Mouse (Mus musculus) intestine, embryonic 14.5 days (tissue): ENCODE results near the gene Rassf4. TPM values are rescaled to one million over a fixed set of nuclear protein-coding genes. Genes with fewer than 3 reads are reported as not detected.
"Not testable (repeated sequence)": the region's sequence is repeated elsewhere in the genome, so short reads cannot be mapped to it uniquely, and the experiment has no call there.

Source experiments
- ATAC-seq: fragments of 200-750 bp; cut with Nextera tagmentation; replicated peaks from 2 replicates; pipeline ENCODE4 v1.8.0; 2017; ENCODE audit warnings: low read depth, moderate number of reproducible peaks, moderate TSS enrichment, moderate library complexity; ENCODE audit not compliant: low FRiP score, low TSS enrichment
- DNase-seq: peaks from one replicate; pipeline ENCODE4 v3.0.0-alpha.2; 2018; ENCODE audit warnings: low spot score
- H3K27ac ChIP-seq: fragments of 300-500 bp; sonication (generic); 2 replicates; pipeline ENCODE4 v1.5.1; 2014; ENCODE audit warnings: low read depth, mild to moderate bottlenecking, control low read depth
- H3K27me3 ChIP-seq: fragments of 300-500 bp; sonication (generic); replicated peaks from 2 replicates; pipeline ENCODE4 v1.6.1; 2014; ENCODE audit warnings: low read length, control low read depth; ENCODE audit not compliant: control insufficient read depth, insufficient read depth
- H3K36me3 ChIP-seq: fragments of 300-500 bp; sonication (generic); 2 replicates; pipeline ENCODE4 v1.6.1; 2014; ENCODE audit warnings: low read length, control low read depth; ENCODE audit not compliant: control insufficient read depth, insufficient read depth
- H3K4me1 ChIP-seq: fragments of 300-500 bp; sonication (generic); replicated peaks from 2 replicates; pipeline ENCODE4 v1.6.1; 2014; ENCODE audit warnings: low read length, control low read depth, mixed read lengths; ENCODE audit not compliant: control insufficient read depth, insufficient read depth
- H3K4me2 ChIP-seq: fragments of 300-500 bp; sonication (generic); 2 replicates; pipeline ENCODE4 v1.6.1; 2014; ENCODE audit warnings: low read length
- H3K4me3 ChIP-seq: fragments of 300-500 bp; sonication (generic); 2 replicates; pipeline ENCODE4 v1.5.1; 2014; ENCODE audit warnings: low read depth, low read length, control low read depth, mixed read lengths
- H3K9ac ChIP-seq: fragments of 300-500 bp; sonication (generic); 2 replicates; pipeline ENCODE4 v1.6.1; 2014; ENCODE audit warnings: mild to moderate bottlenecking, low read length
- H3K9me3 ChIP-seq: fragments of 300-500 bp; sonication (generic); 2 replicates; pipeline ENCODE4 v1.6.1; 2016; ENCODE audit warnings: low read length, control low read depth; ENCODE audit not compliant: control insufficient read depth
- WGBS: fragments of 180-500 bp; shearing (Covaris S2); extraction: QIAGEN DNeasy Blood & Tissue Kit; methylation state at CpG from one replicate; pipeline ENCODE4 v1.1.7; 2014; 5-methylcytosine and 5-hydroxymethylcytosine counted together
- polyA plus RNA-seq: library from polyadenylated mRNA; unstranded; fragments of >200 nt; fragmentation: Nextera tagmentation; extraction: Ambion mirVana; gene quantifications from 2 replicates; pipeline ENCODE4 v1.2.1, GENCODE M21; 2014

The Rassf4 gene
- polyA plus RNA-seq, 1 experiment from 2014 or later: 12.6 TPM

DNA sequence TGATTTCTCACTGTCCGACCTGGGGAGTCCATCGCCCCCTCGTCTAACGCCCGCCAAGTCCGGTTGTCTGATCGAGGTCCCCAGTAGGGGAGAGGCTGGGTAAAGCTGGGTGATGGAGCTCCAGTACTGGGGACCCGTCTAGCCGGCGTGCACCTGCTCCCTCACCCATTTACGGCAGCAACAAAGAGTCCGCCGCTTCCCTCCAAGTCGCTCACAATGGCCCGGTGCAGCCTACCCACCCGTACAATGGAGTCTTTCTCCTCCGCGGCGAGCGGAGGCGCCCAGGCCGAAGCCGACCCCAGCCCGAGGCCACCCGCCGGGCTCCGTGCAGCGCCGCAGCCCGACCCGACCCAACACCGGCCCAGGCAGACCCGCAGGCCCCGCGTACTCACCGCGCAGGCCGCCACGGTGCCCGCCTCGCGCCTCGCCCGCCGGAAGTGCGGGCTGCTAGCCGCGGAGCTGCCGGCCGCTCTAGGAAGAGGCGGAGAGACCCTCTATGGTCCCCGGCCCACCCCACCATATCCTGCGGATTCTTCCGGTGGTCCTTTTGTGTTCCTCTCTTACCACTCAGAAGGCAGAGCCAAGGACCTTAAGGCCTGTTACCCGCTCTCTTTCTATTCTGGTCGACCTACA lies 45.1 kb downstream of the Rassf4 start, which contains the start of gene Zfp422:
Zfp422 (minus strand) TSS at position 461 of the 633 bp plus-strand sequence.
- ATAC-seq (peak; percentile 90), DNase-seq (peak; percentile 90)
- H3K9me3 ChIP-seq: no peaks in the 10 kb centered on the region
- peak within 1 kb of the TSS; percentile 94 for H3K9ac ChIP-seq
- H3K4me2 ChIP-seq: peak within 1 kb of the TSS; percentile 86
- H3K36me3 ChIP-seq: peaks cover 27% of the 10 kb centered on the region
- under 1% methylated on average over 54 of the region's 56 CpGs for WGBS
- peaks cover 6% of the 10 kb centered on the region; the same call in 1 of the 2 replicates for H3K4me1 ChIP-seq
- H3K27me3 ChIP-seq: no peaks in the 10 kb centered on the region
- peak within 1 kb of the TSS; percentile 80 for H3K27ac ChIP-seq
- peak within 1 kb of the TSS; percentile 81 for H3K4me3 ChIP-seq

DNA sequence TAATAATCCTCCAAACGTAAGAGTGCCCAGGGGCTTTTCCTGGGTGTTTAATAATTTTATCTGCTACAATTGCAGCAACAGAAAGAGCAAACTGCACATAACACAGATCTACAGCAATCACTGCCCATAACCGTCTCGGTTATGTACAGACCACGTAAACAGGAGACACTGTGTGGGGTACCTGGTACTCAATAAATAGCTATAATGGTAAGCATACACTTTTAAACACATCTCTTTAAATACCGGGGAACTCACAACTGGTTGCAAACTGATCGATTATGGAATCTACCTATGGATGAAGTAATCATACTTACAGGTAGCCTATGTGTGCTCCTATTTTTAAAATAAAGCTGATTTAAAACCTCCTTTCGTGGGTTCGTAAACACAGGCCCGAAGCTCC lies 45.7 kb downstream of the Rassf4 start:
- peak overlapping the region; percentile 81 for H3K4me3 ChIP-seq
- no peaks in the 10 kb centered on the region for H3K9me3 ChIP-seq
- H3K9ac ChIP-seq: peak overlapping the region; percentile 94
- DNase-seq: peak; percentile 51
- peaks cover 6% of the 10 kb centered on the region; the same call in 1 of the 2 replicates for H3K4me1 ChIP-seq
- H3K27me3 ChIP-seq: no peaks in the 10 kb centered on the region
- H3K36me3 ChIP-seq: peaks cover 27% of the 10 kb centered on the region
- no peak for ATAC-seq
- H3K27ac ChIP-seq: peak overlapping the region; percentile 80
- WGBS: 9% methylated on average over 9 of the region's 9 CpGs
- peak overlapping the region; percentile 86 for H3K4me2 ChIP-seq

DNA sequence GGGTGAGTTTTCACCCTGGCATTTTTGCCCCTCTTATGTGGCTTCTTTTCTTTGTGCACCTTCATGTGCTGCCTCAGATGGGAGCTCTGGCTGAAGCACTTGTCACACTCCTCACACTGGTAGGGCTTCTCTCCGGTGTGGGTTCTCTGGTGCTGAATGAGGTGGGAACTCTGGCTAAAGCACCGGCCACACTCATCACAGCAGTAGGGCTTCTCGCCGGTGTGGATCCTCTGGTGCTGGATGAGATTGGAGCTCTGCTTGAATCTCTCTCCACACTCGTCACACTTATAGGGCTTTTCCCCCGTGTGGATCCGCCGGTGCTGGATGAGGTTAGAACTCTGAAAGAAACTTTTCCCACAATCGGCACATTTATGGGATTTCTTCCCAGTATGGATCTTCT lies 47.3 kb downstream of the Rassf4 start:
- not testable (repeated sequence) for H3K27ac ChIP-seq, H3K4me1 ChIP-seq, H3K4me2 ChIP-seq, H3K9me3 ChIP-seq, ATAC-seq, H3K4me3 ChIP-seq, H3K9ac ChIP-seq, H3K27me3 ChIP-seq
- peaks cover 27% of the 10 kb centered on the region for H3K36me3 ChIP-seq
- peak; percentile 29 for DNase-seq
- 98% methylated on average over 9 of the region's 9 CpGs for WGBS

DNA sequence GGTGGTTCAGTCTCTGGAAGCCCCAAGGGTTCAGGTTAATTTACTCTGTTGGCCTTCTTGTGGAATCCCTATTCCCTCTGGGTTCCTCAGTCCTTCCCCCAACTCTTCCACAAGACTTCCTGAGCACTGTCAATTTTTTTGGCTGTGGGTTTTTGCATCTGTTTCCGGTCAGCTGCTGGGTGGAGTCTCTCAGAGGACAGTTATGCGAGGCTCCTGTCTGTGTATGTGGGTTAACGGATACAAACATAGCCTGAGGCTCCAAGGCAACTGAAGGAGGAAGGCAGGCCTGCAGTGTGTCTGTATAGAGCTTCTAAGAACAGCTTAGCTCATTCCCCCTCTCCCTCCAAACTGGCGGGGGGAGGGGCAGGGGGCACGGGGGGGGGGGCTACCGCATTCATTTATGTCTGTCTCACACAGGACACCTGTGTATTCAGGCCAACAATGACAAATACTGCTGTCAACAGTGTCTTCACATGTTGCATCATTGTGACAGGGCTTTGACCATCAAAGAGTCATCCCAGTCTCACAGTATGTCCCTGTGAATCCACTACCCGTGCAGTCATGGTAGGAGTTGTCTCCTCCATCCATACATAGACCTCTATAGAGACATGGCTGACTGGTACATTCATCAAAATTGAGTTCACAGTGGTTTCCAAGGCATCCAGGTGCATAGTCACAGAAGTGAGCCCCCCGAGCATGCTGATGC lies 52.3 kb downstream of the Rassf4 start:
- no peak overlapping the region for H3K4me3 ChIP-seq
- no peaks in the 10 kb centered on the region for H3K27me3 ChIP-seq
- H3K36me3 ChIP-seq: peaks cover 20% of the 10 kb centered on the region
- H3K4me2 ChIP-seq: no peak overlapping the region
- no peak overlapping the region for H3K9ac ChIP-seq
- 50% methylated on average over 8 of the region's 8 CpGs for WGBS
- peak; percentile 53; the same call in 1 of the 2 replicates for ATAC-seq
- H3K4me1 ChIP-seq: no peaks in the 10 kb centered on the region
- no peak for DNase-seq
- H3K27ac ChIP-seq: no peak overlapping the region
- H3K9me3 ChIP-seq: no peaks in the 10 kb centered on the region

DNA sequence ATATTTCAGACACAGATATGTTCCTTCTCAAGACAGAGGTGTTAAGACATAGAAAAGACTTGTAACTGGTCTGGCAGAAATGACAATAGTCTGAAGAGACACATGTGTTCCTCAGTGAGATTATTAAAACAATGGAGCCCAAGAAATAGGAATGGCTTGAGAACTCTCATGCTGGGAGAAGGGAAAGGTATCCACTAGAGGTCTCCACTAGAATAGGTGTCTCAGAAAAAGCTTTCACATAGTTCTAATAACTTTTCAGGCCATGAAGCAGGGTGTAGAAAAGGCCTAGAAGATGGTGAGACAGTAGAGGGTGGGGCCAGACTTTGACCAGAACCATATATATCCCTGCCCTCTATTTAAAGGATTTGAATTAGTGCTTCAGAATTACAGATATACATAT lies 55.7 kb downstream of the Rassf4 start:
- Histone ChIP-seq H3K36me3 (no peaks in the 10 kb centered on the region), H3K4me3 (no peak overlapping the region), H3K4me1 (no peaks in the 10 kb centered on the region), H3K9ac (no peak overlapping the region), H3K27me3 (no peaks in the 10 kb centered on the region), H3K4me2 (no peak overlapping the region), H3K9me3 (no peaks in the 10 kb centered on the region), H3K27ac (no peak overlapping the region)
- no peak for DNase-seq
- ATAC-seq: no peak

DNA sequence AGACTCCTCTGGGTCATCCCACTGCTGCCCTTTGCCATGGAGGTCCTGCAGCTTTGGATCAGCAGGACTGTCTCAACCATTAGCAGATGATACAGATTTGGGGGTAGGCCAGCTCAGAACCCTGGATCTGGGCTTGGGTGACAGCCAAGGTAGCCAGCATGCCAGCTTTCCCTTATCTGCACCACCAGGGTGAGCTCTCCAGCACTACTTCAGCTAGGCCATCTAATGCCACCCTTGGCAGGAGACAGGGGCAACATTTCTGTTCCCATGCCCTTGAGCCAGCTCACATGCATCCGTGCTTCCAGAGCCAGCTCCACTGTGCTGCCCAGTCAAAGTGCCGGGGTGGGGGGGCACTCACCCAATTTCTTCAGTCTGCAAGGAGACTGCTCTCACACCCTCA lies 58.0 kb downstream of the Rassf4 start:
- no peaks in the 10 kb centered on the region for H3K4me1 ChIP-seq
- no peaks in the 10 kb centered on the region for H3K9me3 ChIP-seq
- H3K9ac ChIP-seq: no peak overlapping the region
- DNase-seq (no peak), ATAC-seq (no peak)
- H3K27me3 ChIP-seq: no peaks in the 10 kb centered on the region
- no peak overlapping the region for H3K27ac ChIP-seq
- WGBS: 78% methylated on average over 2 of the region's 2 CpGs
- H3K4me3 ChIP-seq: no peak overlapping the region
- no peaks in the 10 kb centered on the region for H3K36me3 ChIP-seq
- no peak overlapping the region for H3K4me2 ChIP-seq

DNA sequence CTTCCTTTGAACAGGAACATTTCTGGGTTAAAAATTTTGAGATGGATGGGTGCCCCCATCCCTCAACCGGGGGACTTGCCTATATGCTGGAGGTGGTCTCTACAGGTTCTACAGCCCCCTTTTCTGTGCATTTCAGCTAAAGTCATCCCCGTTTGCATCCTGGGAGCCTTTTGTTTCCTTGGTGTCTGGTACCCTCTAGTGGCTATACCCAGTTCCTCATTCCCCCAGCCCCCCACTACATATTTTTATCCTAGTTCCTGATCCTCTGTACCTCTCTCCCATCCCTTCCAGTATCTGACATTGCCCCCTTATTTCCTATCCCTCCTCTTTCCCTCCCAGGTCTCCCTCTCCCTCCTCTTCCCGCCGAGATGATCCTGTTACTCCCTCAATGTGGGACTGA lies 66.5 kb downstream of the Rassf4 start:
- 47% methylated on average over 4 of the region's 4 CpGs for WGBS
- no peak overlapping the region for H3K4me3 ChIP-seq
- H3K36me3 ChIP-seq: no peaks in the 10 kb centered on the region
- DNase-seq (no peak), ATAC-seq (no peak)
- H3K9ac ChIP-seq: no peak overlapping the region
- H3K27ac ChIP-seq: no peak overlapping the region
- H3K27me3 ChIP-seq: no peaks in the 10 kb centered on the region
- H3K4me1 ChIP-seq: no peaks in the 10 kb centered on the region
- no peak overlapping the region for H3K4me2 ChIP-seq
- no peaks in the 10 kb centered on the region for H3K9me3 ChIP-seq

DNA sequence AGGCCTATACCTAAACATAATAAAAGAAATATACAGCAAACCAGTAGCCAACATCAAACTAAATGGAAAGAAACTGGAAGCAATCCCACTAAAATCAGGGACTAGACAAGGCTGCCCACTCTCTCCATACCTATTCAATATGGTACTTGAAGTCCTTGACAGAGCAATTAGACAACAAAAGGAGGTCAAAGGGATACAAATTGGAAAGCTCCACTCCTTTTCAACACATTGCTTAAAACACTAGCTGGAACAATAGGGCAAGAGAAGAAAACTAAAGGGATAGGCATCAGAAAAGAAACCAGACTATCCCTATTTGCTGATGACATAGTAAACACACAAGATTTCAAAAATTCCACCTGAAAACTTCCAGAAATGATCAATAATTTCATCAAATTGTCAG lies 72.8 kb downstream of the Rassf4 start:
- not testable (repeated sequence) for DNase-seq, H3K27ac ChIP-seq, ATAC-seq, H3K9ac ChIP-seq, H3K9me3 ChIP-seq, H3K4me2 ChIP-seq, H3K36me3 ChIP-seq, H3K4me3 ChIP-seq, H3K4me1 ChIP-seq, H3K27me3 ChIP-seq

DNA sequence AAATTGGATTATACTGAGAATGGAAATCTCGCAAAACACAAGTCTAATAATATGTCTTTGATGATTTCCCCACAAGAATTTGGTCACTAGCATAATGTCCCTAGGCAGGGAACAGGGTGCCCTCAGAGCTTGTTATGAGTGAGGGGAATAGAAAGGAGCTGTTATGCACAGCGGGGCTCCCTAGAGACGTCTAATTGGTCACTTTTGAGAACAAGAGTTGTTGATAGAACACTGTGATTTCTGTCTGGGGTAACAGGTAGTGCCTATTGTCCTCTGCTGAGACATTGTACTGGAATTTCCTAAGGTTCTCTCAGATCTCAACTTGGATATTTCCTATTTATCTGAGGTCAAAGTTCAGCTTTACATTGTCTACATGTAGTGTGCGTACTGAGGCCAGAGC lies 89.7 kb downstream of the Rassf4 start, which contains the start of gene Olfr215:
Olfr215 (minus strand) TSS at position 101 of the 400 bp plus-strand sequence.
- Histone ChIP-seq H3K9ac (no peak within 1 kb of the TSS), H3K4me2 (no peak within 1 kb of the TSS), H3K4me3 (no peak within 1 kb of the TSS), H3K4me1 (no peaks in the 10 kb centered on the region), H3K9me3 (no peaks in the 10 kb centered on the region), H3K27ac (no peak within 1 kb of the TSS), H3K36me3 (no peaks in the 10 kb centered on the region), H3K27me3 (no peaks in the 10 kb centered on the region)
- 81% methylated on average over 4 of the region's 4 CpGs for WGBS
- no peak for DNase-seq
- no peak for ATAC-seq
